Mouse (Mus musculus) MEL (cell line): ENCODE results near the gene Rabgap1l. TPM values are rescaled to one million over a fixed set of nuclear protein-coding genes. Genes with fewer than 3 reads are reported as not detected.

ENCODE experiments used
- DNase-seq: peaks from one replicate; pipeline ENCODE4 v3.0.0; 2011; ENCODE audit warnings: low read depth, low spot score
- H3K27ac ChIP-seq: 2 replicates; pipeline ENCODE4 v1.5.1; 2012; ENCODE audit warnings: low read depth, mild to moderate bottlenecking, control low read depth, low read length, moderate library complexity; ENCODE audit not compliant: control insufficient read depth
- H3K27me3 ChIP-seq, 2 experiments: fragments of 150-350 bp in 1 of 2; sonication (generic) in 1 of 2; 2 replicates each; pipeline ENCODE4 v1.6.1; 2012; ENCODE audit warnings: low read length in 2 of 2, mild to moderate bottlenecking in 2 of 2, improper control_type of control experiment in 1 of 2, moderate library complexity in 1 of 2; ENCODE audit not compliant: insufficient read depth in 2 of 2, control insufficient read depth in 1 of 2
- H3K36me3 ChIP-seq, 2 experiments: 2 replicates each; pipeline ENCODE4 v1.6.1; 2012 to 2014; ENCODE audit warnings: low read length in 2 of 2, improper control_type of control experiment in 1 of 2, inconsistent platforms in 1 of 2, mild to moderate bottlenecking in 1 of 2; ENCODE audit not compliant: insufficient read depth in 2 of 2, control insufficient read depth in 1 of 2
- H3K4me1 ChIP-seq, 2 experiments: fragments of 150-350 bp in 1 of 2; sonication (generic) in 1 of 2; 2 replicates each; pipeline ENCODE4 v1.6.1; 2012; ENCODE audit warnings: low read length in 2 of 2, improper control_type of control experiment in 1 of 2, mild to moderate bottlenecking in 1 of 2; ENCODE audit not compliant: insufficient read depth in 2 of 2, control insufficient read depth in 1 of 2
- H3K4me3 ChIP-seq, 2 experiments: fragments of 150-350 bp in 1 of 2; sonication (generic) in 1 of 2; 2 replicates each; pipeline ENCODE4 v1.5.1; 2012; ENCODE audit warnings: low read depth in 2 of 2, low read length in 2 of 2, mild to moderate bottlenecking in 2 of 2, moderate library complexity in 2 of 2, control low read depth in 1 of 2, improper control_type of control experiment in 1 of 2; ENCODE audit not compliant: control insufficient read depth in 1 of 2, insufficient read depth in 1 of 2
- H3K79me2 ChIP-seq: 2 replicates; pipeline ENCODE4 v1.6.1; 2012; ENCODE audit warnings: mild to moderate bottlenecking, low read length, moderate library complexity; ENCODE audit not compliant: control insufficient read depth, poor library complexity, insufficient read depth
- H3K9ac ChIP-seq: 2 replicates; pipeline ENCODE4 v1.6.1; 2012; ENCODE audit warnings: low read depth, mild to moderate bottlenecking, control low read depth, low read length, moderate library complexity; ENCODE audit not compliant: control insufficient read depth, poor library complexity, severe bottlenecking
- H3K9me3 ChIP-seq: fragments of 150-350 bp; sonication (generic); replicated peaks from 2 replicates; pipeline ENCODE4 v1.6.1; 2012; ENCODE audit warnings: mild to moderate bottlenecking, low read length, improper control_type of control experiment, moderate library complexity; ENCODE audit not compliant: insufficient read depth
- BHLHE40 ChIP-seq: IDR thresholded peaks from 2 replicates; pipeline ENCODE4 v1.6.1; 2012; ENCODE audit warnings: low read depth, mild to moderate bottlenecking, inconsistent platforms, low read length, improper control_type of control experiment, borderline replicate concordance
- CHD1 ChIP-seq: IDR thresholded peaks from 2 replicates; pipeline ENCODE4 v1.6.1; 2012; ENCODE audit warnings: low read depth, mild to moderate bottlenecking, inconsistent platforms, low read length, improper control_type of control experiment
- CHD2 ChIP-seq: IDR thresholded peaks from 2 replicates; pipeline ENCODE4 v1.6.1; 2011; ENCODE audit warnings: low read length, improper control_type of control experiment
- CTCF ChIP-seq, 3 experiments: IDR thresholded peaks in 2 of 3; conservative IDR thresholded peaks in 1 of 3; 2 replicates each; pipeline ENCODE4 v1.5.1; 2011 to 2012; ENCODE audit warnings: low read length in 3 of 3, low read depth in 2 of 3, mild to moderate bottlenecking in 2 of 3, improper control_type of control experiment in 1 of 3, inconsistent platforms in 1 of 3, mixed read lengths in 1 of 3, moderate library complexity in 1 of 3; ENCODE audit not compliant: control insufficient read depth in 1 of 3, insufficient read depth in 1 of 3, poor library complexity in 1 of 3, severe bottlenecking in 1 of 3
- E2F4 ChIP-seq: IDR thresholded peaks from 2 replicates; pipeline ENCODE4 v1.6.1; 2011; ENCODE audit warnings: low read depth, low read length, improper control_type of control experiment, borderline replicate concordance
- EP300 ChIP-seq, 2 experiments: IDR thresholded peaks; 2 replicates each; pipeline ENCODE4 v1.6.1; 2011; ENCODE audit warnings: improper control_type of control experiment in 2 of 2, low read length in 2 of 2, low read depth in 1 of 2, mild to moderate bottlenecking in 1 of 2
- GABPA ChIP-seq: IDR thresholded peaks from 2 replicates; pipeline ENCODE4 v1.6.1; 2012; ENCODE audit warnings: low read depth, mild to moderate bottlenecking, inconsistent platforms, low read length, improper control_type of control experiment, moderate library complexity
- GATA1 ChIP-seq: IDR thresholded peaks from 2 replicates; pipeline ENCODE4 v1.6.1; 2011; ENCODE audit warnings: low read depth, low read length, improper control_type of control experiment
- HCFC1 ChIP-seq: IDR thresholded peaks from 2 replicates; pipeline ENCODE4 v1.6.1; 2012; ENCODE audit warnings: low read depth, mild to moderate bottlenecking, inconsistent platforms, low read length, improper control_type of control experiment, moderate library complexity
- JUND ChIP-seq: IDR thresholded peaks from 2 replicates; pipeline ENCODE4 v1.6.1; 2011; ENCODE audit warnings: low read depth, mild to moderate bottlenecking, improper control_type of control experiment, low read length
- MAFK ChIP-seq: IDR thresholded peaks from 2 replicates; pipeline ENCODE4 v1.6.1; 2011; ENCODE audit warnings: low read depth, mild to moderate bottlenecking, low read length, improper control_type of control experiment, borderline replicate concordance
- MAX ChIP-seq: IDR thresholded peaks from 2 replicates; pipeline ENCODE4 v1.6.1; 2011; ENCODE audit warnings: low read length, improper control_type of control experiment
- MAZ ChIP-seq: IDR thresholded peaks from 2 replicates; pipeline ENCODE4 v1.6.1; 2012; ENCODE audit warnings: low read depth, mild to moderate bottlenecking, inconsistent platforms, low read length, improper control_type of control experiment
- MEF2A ChIP-seq: IDR thresholded peaks from 2 replicates; pipeline ENCODE4 v1.6.1; 2014; ENCODE audit warnings: low read depth, mild to moderate bottlenecking, inconsistent platforms, low read length, improper control_type of control experiment; ENCODE audit not compliant: poor library complexity, insufficient replicate concordance, severe bottlenecking; ENCODE audit errors: extremely low read depth
- MXI1 ChIP-seq: IDR thresholded peaks from 2 replicates; pipeline ENCODE4 v1.6.1; 2011; ENCODE audit warnings: mild to moderate bottlenecking, low read depth, low read length, improper control_type of control experiment
- MYB ChIP-seq: IDR thresholded peaks from 2 replicates; pipeline ENCODE4 v1.6.1; 2011; ENCODE audit warnings: mild to moderate bottlenecking, low read depth, low read length, improper control_type of control experiment
- MYC ChIP-seq: IDR thresholded peaks from 2 replicates; pipeline ENCODE4 v1.6.1; 2011; ENCODE audit warnings: low read depth, mild to moderate bottlenecking, low read length, improper control_type of control experiment, moderate library complexity
- NELFE ChIP-seq: IDR thresholded peaks from 2 replicates; pipeline ENCODE4 v1.6.1; 2011; ENCODE audit warnings: low read depth, low read length, improper control_type of control experiment
- NRF1 ChIP-seq: IDR thresholded peaks from 2 replicates; pipeline ENCODE4 v1.6.1; 2014; ENCODE audit warnings: low read depth, mild to moderate bottlenecking, inconsistent platforms, low read length, improper control_type of control experiment, moderate library complexity; ENCODE audit not compliant: poor library complexity, insufficient read depth, severe bottlenecking
- POLR2A ChIP-seq, 2 experiments: IDR thresholded peaks; 2 replicates each; pipeline ENCODE4 v1.6.1; 2011 to 2012; ENCODE audit warnings: low read length in 2 of 2, mild to moderate bottlenecking in 2 of 2, control low read depth in 1 of 2, improper control_type of control experiment in 1 of 2, low read depth in 1 of 2, moderate library complexity in 1 of 2; ENCODE audit not compliant: control insufficient read depth in 1 of 2, insufficient read depth in 1 of 2, poor library complexity in 1 of 2
- POLR2AphosphoS2 ChIP-seq: IDR thresholded peaks from 2 replicates; pipeline ENCODE4 v1.6.1; 2011; ENCODE audit warnings: low read length, improper control_type of control experiment
- RAD21 ChIP-seq: IDR thresholded peaks from 2 replicates; pipeline ENCODE4 v1.6.1; 2011; ENCODE audit warnings: mild to moderate bottlenecking, low read depth, low read length, improper control_type of control experiment
- RCOR1 ChIP-seq: IDR thresholded peaks from 2 replicates; pipeline ENCODE4 v1.6.1; 2012; ENCODE audit warnings: low read depth, mild to moderate bottlenecking, inconsistent platforms, low read length, improper control_type of control experiment
- SMC3 ChIP-seq: IDR thresholded peaks from 2 replicates; pipeline ENCODE4 v1.6.1; 2011; ENCODE audit warnings: low read depth, low read length, improper control_type of control experiment
- TBP ChIP-seq: IDR thresholded peaks from 2 replicates; pipeline ENCODE4 v1.8.0; 2011; ENCODE audit warnings: low read depth, low read length, improper control_type of control experiment
- USF1 ChIP-seq: IDR thresholded peaks from 2 replicates; pipeline ENCODE4 v1.6.1; 2014; ENCODE audit warnings: low read depth, mild to moderate bottlenecking, inconsistent platforms, low read length, improper control_type of control experiment, moderate library complexity
- ZC3H11A ChIP-seq: IDR thresholded peaks from 2 replicates; pipeline ENCODE4 v1.6.1; 2012; ENCODE audit warnings: low read depth, mild to moderate bottlenecking, inconsistent platforms, low read length, improper control_type of control experiment
- ZKSCAN1 ChIP-seq: IDR thresholded peaks from 2 replicates; pipeline ENCODE4 v1.6.1; 2012; ENCODE audit warnings: low read depth, mild to moderate bottlenecking, inconsistent platforms, low read length, improper control_type of control experiment, moderate library complexity
- ZNF384 ChIP-seq: IDR thresholded peaks from 2 replicates; pipeline ENCODE4 v1.6.1; 2012; ENCODE audit warnings: low read depth, mild to moderate bottlenecking, inconsistent platforms, low read length, improper control_type of control experiment
- polyA plus RNA-seq, 2 experiments: library from polyadenylated mRNA; stranded (reverse) in 1 of 2; unstranded in 1 of 2; fragments of >175 nt in 1 of 2; fragments of >200 nt in 1 of 2; gene quantifications; 2 replicates each; pipeline versions ENCODE4 v1.2.1 to v1.2.4; 2012; ENCODE audit warnings: low replicate concordance in 2 of 2, low read depth in 1 of 2; ENCODE audit not compliant: insufficient read length in 2 of 2, insufficient read depth in 1 of 2, missing spikeins in 1 of 2
- total RNA-seq: library from RNA; depleted of rRNA; stranded (reverse); fragments of 300-350 nt; gene quantifications from 2 replicates; pipeline ENCODE4 v1.2.3, GENCODE M21; 2012

Rabgap1l gene
- total and polyA plus RNA-seq, 3 experiments = 24.1 to 26.2 TPM; not detected in 1

DNA sequence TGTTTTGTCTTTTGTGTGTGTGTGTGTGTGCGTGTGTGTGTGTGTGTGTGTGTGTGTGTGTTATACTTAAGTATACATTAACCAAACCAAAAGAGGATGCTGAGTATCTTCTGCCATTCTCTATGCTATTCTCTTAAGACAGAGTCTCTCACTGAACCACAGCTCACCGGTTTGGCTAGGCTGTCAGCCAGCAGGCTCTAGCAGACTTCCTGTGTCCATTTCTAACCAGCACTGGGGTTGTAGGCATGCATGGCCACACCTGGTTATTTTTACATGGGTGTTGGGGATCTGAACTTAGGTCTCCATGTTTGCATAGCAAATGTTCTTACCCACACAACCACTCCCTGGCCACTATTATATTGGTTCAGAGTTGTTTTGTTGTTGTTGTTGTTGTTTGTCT is 2.0 kb upstream of the Rabgap1l start:
- H3K4me1 ChIP-seq = peaks cover 13 to 22% of the 10 kb centered on the region in 2 experiments
- no peaks in the 10 kb centered on the region for H3K27me3 ChIP-seq
- no peaks in the 10 kb centered on the region for H3K9me3 ChIP-seq
- H3K79me2 ChIP-seq = peaks cover 18% of the 10 kb centered on the region
- TF ChIP-seq MEF2A (no peak), MXI1 (no peak), MYB (no peak), CHD1 (no peak), ZNF384 (no peak), TBP (no peak), CHD2 (no peak), MAZ (no peak)
- peak overlapping the region in 1 of 2 experiments; percentile 84; a peak in 1 of 4 replicates for H3K4me3 ChIP-seq
- H3K27ac ChIP-seq = peak overlapping the region; percentile 74
- DNase-seq = peak; percentile 55
- H3K9ac ChIP-seq = peak overlapping the region; percentile 43
- H3K36me3 ChIP-seq = peaks cover 0 to 15% of the 10 kb centered on the region in 2 experiments; a peak in 2 of 4 replicates

DNA sequence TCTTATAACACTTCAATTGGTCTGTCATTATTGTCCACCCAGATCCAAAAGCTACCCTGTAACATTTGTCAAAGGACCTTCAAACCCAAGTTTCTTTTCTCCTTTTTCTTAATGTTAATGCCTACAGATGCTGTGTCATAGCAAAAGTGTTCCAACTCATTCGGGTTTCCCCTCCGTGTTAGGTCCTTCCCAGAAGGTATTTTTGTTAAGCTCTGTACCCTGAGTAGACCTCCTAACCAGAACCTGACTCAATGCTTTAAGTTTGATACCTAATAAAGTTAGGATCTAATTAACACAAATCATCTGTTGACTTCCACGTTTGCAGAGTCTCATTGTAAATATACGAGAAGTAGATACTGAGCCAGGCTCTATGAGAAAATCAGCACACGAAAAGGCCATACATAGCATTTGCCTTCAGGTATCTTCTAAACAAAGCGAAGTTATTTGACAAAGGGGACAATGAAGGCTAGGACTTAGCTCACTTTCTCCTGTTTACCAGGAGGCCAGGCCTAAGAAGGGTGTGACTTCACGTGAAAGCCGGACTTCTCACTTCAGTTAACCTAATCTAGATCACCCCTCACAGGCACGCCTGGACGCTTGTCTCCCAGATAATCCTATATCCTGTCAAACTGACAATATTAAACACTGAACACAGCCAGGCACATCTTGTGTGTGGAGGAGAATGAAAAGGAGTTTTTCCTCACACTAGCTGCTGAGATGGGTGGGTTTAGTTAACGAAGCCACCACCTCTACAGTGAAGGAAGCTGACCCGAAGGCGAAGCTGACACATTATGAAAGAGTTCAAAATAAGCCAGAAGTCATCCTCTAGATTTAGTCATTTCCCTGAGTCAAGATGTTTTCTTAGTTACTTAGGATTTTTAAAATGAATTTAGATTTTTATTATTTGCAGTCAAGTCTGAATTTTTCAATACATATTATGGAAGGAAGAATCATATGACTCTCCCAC is 1.1 kb upstream of the Rabgap1l start:
- peaks cover 23% of the 10 kb centered on the region for H3K79me2 ChIP-seq
- peak; percentile 80 for DNase-seq
- H3K27ac ChIP-seq = peak overlapping the region; percentile 95
- H3K27me3 ChIP-seq = no peaks in the 10 kb centered on the region
- H3K9ac ChIP-seq = peak overlapping the region; percentile 74
- peaks cover 15 to 25% of the 10 kb centered on the region in 2 experiments for H3K4me1 ChIP-seq
- no peaks in the 10 kb centered on the region for H3K9me3 ChIP-seq
- H3K4me3 ChIP-seq = peak overlapping the region; percentile 43 to 84
- H3K36me3 ChIP-seq = peaks cover 0 to 20% of the 10 kb centered on the region in 2 experiments; a peak in 2 of 4 replicates
- peak; percentile 59 for TF ChIP-seq NELFE
- TF ChIP-seq CHD1 = no peak
- no peak for TF ChIP-seq MEF2A
- TF ChIP-seq GATA1 = peak; percentile 89
- TF ChIP-seq MAFK = no peak
- peak; percentile 69; the same call in 1 of the 2 replicates for TF ChIP-seq MYC
- TF ChIP-seq JUND = no peak
- TF ChIP-seq CTCF (IDR thresholded peaks at IDR 0.05 in 2 of 3, conservative IDR thresholded peaks at IDR 0.05 in 1 of 3; ENCODE audit: control insufficient read depth in 1 of 3, insufficient read depth in 1 of 3, low read depth in 2 of 3, low read length in 3 of 3, poor library complexity in 1 of 3, severe bottlenecking in 1 of 3) = no peak
- TF ChIP-seq E2F4 = no peak
- no peak for TF ChIP-seq GABPA
- peak in 1 of 2 experiments; percentile 58; a peak in 2 of 4 replicates for TF ChIP-seq POLR2A (IDR thresholded peaks at IDR 0.05; ENCODE audit: control insufficient read depth in 1 of 2, insufficient read depth in 1 of 2, low read depth in 1 of 2, low read length in 2 of 2, poor library complexity in 1 of 2)
- TF ChIP-seq POLR2AphosphoS2 = 0 out of 2 replicates have a peak, but pooled peaks have one; percentile 37
- TF ChIP-seq NRF1 = no peak
- TF ChIP-seq BHLHE40 = peak; percentile 95
- peak; percentile 66 for TF ChIP-seq MAX
- no peak for TF ChIP-seq ZKSCAN1
- peak; percentile 33; the same call in 1 of the 2 replicates for TF ChIP-seq HCFC1
- peak; percentile 92 to 98 for TF ChIP-seq EP300 (IDR thresholded peaks at IDR 0.05; ENCODE audit: low read depth in 1 of 2, low read length in 2 of 2)
- TF ChIP-seq SMC3 = no peak
- no peak for TF ChIP-seq MAZ
- TF ChIP-seq USF1 = no peak
- peak; percentile 65; the same call in 1 of the 2 replicates for TF ChIP-seq TBP
- no peak for TF ChIP-seq RCOR1
- peak; percentile 94 for TF ChIP-seq MYB
- no peak for TF ChIP-seq ZC3H11A
- no peak for TF ChIP-seq RAD21
